Mouse (Mus musculus) cortical plate, adult 2 months (tissue): ENCODE results near the gene Ddc.

Source experiments
- CTCF ChIP-seq: fragments of 200-500 bp; IDR thresholded peaks from 2 replicates; pipeline ENCODE4 v1.5.1; 2011; ENCODE audit warnings: mild to moderate bottlenecking, control low read depth, low read length; ENCODE audit not compliant: insufficient read depth; ENCODE audit errors: extremely low read depth
- POLR2A ChIP-seq: fragments of 200-500 bp; IDR thresholded peaks from 2 replicates; pipeline ENCODE4 v1.6.1; 2011; ENCODE audit warnings: mild to moderate bottlenecking, low read length, control low read depth; ENCODE audit not compliant: insufficient read depth; ENCODE audit errors: extremely low read depth

- TF ChIP-seq CTCF (no peak), POLR2A (no peak)
Measured at GRCm38 (mm10) chr11:11923900-11924299, 26.0 kb upstream of the Ddc start.
